Mouse (Mus musculus): Measurements from ENCODE around the gene Ntn1. TPM values are rescaled to one million over a fixed set of nuclear protein-coding genes. Genes with fewer than 3 reads are reported as not detected.
A peak's percentile ranks its signal among the peaks of the same experiment; 100 is the strongest.

Ntn1 gene
- 1 to 10 TPM; 5.9 to 7.2 TPM for total RNA-seq (2021)
- long read RNA-seq, experiment 1, full-length matches to known transcripts: 2 of 3 reads
- long read RNA-seq, experiment 1, partial matches to known transcripts: 0 of 3 reads
- long read RNA-seq, experiment 1, other reads (novel, unspliced or antisense): 1 of 3 reads
- long read RNA-seq, experiment 2, partial matches to known transcripts: 2 of 2 reads
- long read RNA-seq, experiment 2, other reads (novel, unspliced or antisense): 0 of 2 reads

GRCm38 (mm10) chr11:68400727-68401219 lies at the start of gene Ntn1:
TSS of gene Ntn1 (minus strand) at chr11:68400823.
- no peak within 1 kb of the TSS for H3K27ac ChIP-seq
- TF ChIP-seq CTCF (conservative IDR thresholded peaks at IDR 0.05): no peak
- DNase-seq (ENCODE audit: low spot score in 2 of 2): no peak
- H3K4me3 ChIP-seq: peak within 1 kb of the TSS; percentile 57

GRCm38 (mm10) chr11:68448356-68448755 lies 47.7 kb upstream of the Ntn1 start:
- TF ChIP-seq CTCF (conservative IDR thresholded peaks at IDR 0.05): no peak
- Histone ChIP-seq H3K4me3 (no peak overlapping the region), H3K27ac (no peak overlapping the region)
- DNase-seq (ENCODE audit: low spot score in 2 of 2): no peak

- no peak for DNase-seq (ENCODE audit: low spot score in 2 of 2)
- no peak overlapping the region for H3K4me3 ChIP-seq
- TF ChIP-seq CTCF (conservative IDR thresholded peaks at IDR 0.05): no peak
- no peak overlapping the region for H3K27ac ChIP-seq
Observed at GRCm38 (mm10) chr11:68447242-68447641, 46.6 kb upstream of the Ntn1 start.

GRCm38 (mm10) chr11:68446547-68446946 lies 45.9 kb upstream of the Ntn1 start:
- no peak for TF ChIP-seq CTCF (conservative IDR thresholded peaks at IDR 0.05)
- no peak for DNase-seq (ENCODE audit: low spot score in 2 of 2)
- no peak overlapping the region for H3K27ac ChIP-seq

GRCm38 (mm10) chr11:68445901-68446300 lies 45.3 kb upstream of the Ntn1 start:
- no peak overlapping the region for H3K27ac ChIP-seq
- no peak overlapping the region for H3K4me3 ChIP-seq
- DNase-seq (ENCODE audit: low spot score in 2 of 2): no peak
- no peak for TF ChIP-seq CTCF (conservative IDR thresholded peaks at IDR 0.05)

More at GRCm38 (mm10) chr11:68446547-68446946, 45.9 kb upstream of the Ntn1 start:
- no peak overlapping the region for H3K4me3 ChIP-seq

GRCm38 (mm10) chr11:68442983-68443638 lies 42.5 kb upstream of the Ntn1 start:
- DNase-seq (ENCODE audit: low spot score in 2 of 2): no peak
- no peak for TF ChIP-seq CTCF (conservative IDR thresholded peaks at IDR 0.05)
- H3K27ac ChIP-seq: no peak overlapping the region
- H3K4me3 ChIP-seq: no peak overlapping the region

- H3K4me3 ChIP-seq: no peak overlapping the region
- TF ChIP-seq CTCF (conservative IDR thresholded peaks at IDR 0.05): no peak
- no peak overlapping the region for H3K27ac ChIP-seq
- no peak for DNase-seq (ENCODE audit: low spot score in 2 of 2)
Observed at GRCm38 (mm10) chr11:68442346-68442745, 41.7 kb upstream of the Ntn1 start.

- no peak overlapping the region for H3K4me3 ChIP-seq
- DNase-seq (ENCODE audit: low spot score in 2 of 2): no peak
- H3K27ac ChIP-seq: no peak overlapping the region
- TF ChIP-seq CTCF (conservative IDR thresholded peaks at IDR 0.05): no peak
Observed at GRCm38 (mm10) chr11:68440965-68441364, 40.3 kb upstream of the Ntn1 start.

GRCm38 (mm10) chr11:68440100-68440499 lies 39.5 kb upstream of the Ntn1 start:
- DNase-seq (ENCODE audit: low spot score in 2 of 2): no peak
- no peak for TF ChIP-seq CTCF (conservative IDR thresholded peaks at IDR 0.05)
- H3K4me3 ChIP-seq: no peak overlapping the region
- H3K27ac ChIP-seq: no peak overlapping the region

- TF ChIP-seq CTCF (conservative IDR thresholded peaks at IDR 0.05): no peak
- H3K4me3 ChIP-seq: no peak overlapping the region
- no peak overlapping the region for H3K27ac ChIP-seq
- DNase-seq (ENCODE audit: low spot score in 2 of 2): no peak
Observed at GRCm38 (mm10) chr11:68436376-68436775, 35.8 kb upstream of the Ntn1 start.

- no peak for DNase-seq (ENCODE audit: low spot score in 2 of 2)
- Histone ChIP-seq H3K4me3 (no peak overlapping the region), H3K27ac (no peak overlapping the region)
- TF ChIP-seq CTCF (conservative IDR thresholded peaks at IDR 0.05): no peak
Observed at GRCm38 (mm10) chr11:68435601-68436000, 35.0 kb upstream of the Ntn1 start.

GRCm38 (mm10) chr11:68434697-68435096 lies 34.1 kb upstream of the Ntn1 start:
- no peak overlapping the region for H3K27ac ChIP-seq
- TF ChIP-seq CTCF (conservative IDR thresholded peaks at IDR 0.05): no peak
- no peak overlapping the region for H3K4me3 ChIP-seq
- no peak for DNase-seq (ENCODE audit: low spot score in 2 of 2)

- Histone ChIP-seq H3K4me3 (no peak overlapping the region), H3K27ac (no peak overlapping the region)
- TF ChIP-seq CTCF (conservative IDR thresholded peaks at IDR 0.05): no peak
- DNase-seq (ENCODE audit: low spot score in 2 of 2): no peak
Observed at GRCm38 (mm10) chr11:68433534-68433933, 32.9 kb upstream of the Ntn1 start.

Data from layer of hippocampus, adult 2 months (tissue).